Mouse (Mus musculus): ENCODE results near the gene Bmper. TPM values are rescaled to one million over a fixed set of nuclear protein-coding genes. Genes with fewer than 3 reads are reported as not detected.

The Bmper gene
- polyA plus RNA-seq, 1 experiment from 2014 or later: 12.3 TPM

- Histone ChIP-seq H3K27me3 (replicated peaks) (no peaks in the 10 kb centered on the region), H3K36me3 (no peaks in the 10 kb centered on the region), H3K9ac (replicated peaks) (no peak overlapping the region), H3K4me1 (no peaks in the 10 kb centered on the region), H3K9me3 (replicated peaks) (no peaks in the 10 kb centered on the region), H3K4me3 (replicated peaks) (no peak overlapping the region), H3K4me2 (no peak overlapping the region), H3K27ac (replicated peaks) (no peak overlapping the region)
- WGBS: 83% methylated on average over 3 of the region's 3 CpGs
- no peak for ATAC-seq (ENCODE audit: low FRiP score)
Measured at GRCm38 (mm10) chr9:23261834-23262233, 39.0 kb downstream of the Bmper start.

- H3K27ac ChIP-seq (replicated peaks): no peak overlapping the region
Measured at GRCm38 (mm10) chr9:23262851-23263250, 40.0 kb downstream of the Bmper start.

GRCm38 (mm10) chr9:23264471-23264870 lies 41.6 kb downstream of the Bmper start:
- H3K4me1 ChIP-seq: 0 out of 2 replicates have a peak, but pooled peaks cover 4% of the 10 kb centered on the region
- H3K27me3 ChIP-seq (replicated peaks): no peaks in the 10 kb centered on the region
- H3K4me3 ChIP-seq (replicated peaks): no peak overlapping the region
- 81% methylated on average over 4 of the region's 4 CpGs for WGBS
- H3K27ac ChIP-seq (replicated peaks): no peak overlapping the region
- H3K36me3 ChIP-seq: no peaks in the 10 kb centered on the region
- H3K9ac ChIP-seq (replicated peaks): no peak overlapping the region
- no peak overlapping the region for H3K4me2 ChIP-seq
- H3K9me3 ChIP-seq (replicated peaks): no peaks in the 10 kb centered on the region
- no peak for ATAC-seq (ENCODE audit: low FRiP score)

More at GRCm38 (mm10) chr9:23262851-23263250, 40.0 kb downstream of the Bmper start:
- WGBS: 88% methylated on average over 7 of the region's 7 CpGs
- no peaks in the 10 kb centered on the region for H3K4me1 ChIP-seq
- H3K9me3 ChIP-seq (replicated peaks): no peaks in the 10 kb centered on the region
- no peaks in the 10 kb centered on the region for H3K27me3 ChIP-seq (replicated peaks)
- ATAC-seq (ENCODE audit: low FRiP score): no peak
- no peak overlapping the region for H3K4me3 ChIP-seq (replicated peaks)
- no peaks in the 10 kb centered on the region for H3K36me3 ChIP-seq
- H3K9ac ChIP-seq (replicated peaks): no peak overlapping the region
- H3K4me2 ChIP-seq: no peak overlapping the region

- Histone ChIP-seq H3K27ac (replicated peaks) (no peak overlapping the region), H3K27me3 (replicated peaks) (no peaks in the 10 kb centered on the region), H3K4me2 (no peak overlapping the region), H3K9ac (replicated peaks) (no peak overlapping the region), H3K36me3 (no peaks in the 10 kb centered on the region), H3K4me1 (0 out of 2 replicates have a peak, but pooled peaks cover 4% of the 10 kb centered on the region), H3K9me3 (replicated peaks) (no peaks in the 10 kb centered on the region), H3K4me3 (replicated peaks) (no peak overlapping the region)
- ATAC-seq (ENCODE audit: low FRiP score): no peak
- 51% methylated on average over 7 of the region's 7 CpGs for WGBS
Measured at GRCm38 (mm10) chr9:23268609-23269008, 45.7 kb downstream of the Bmper start.

GRCm38 (mm10) chr9:23269087-23269486 lies 46.2 kb downstream of the Bmper start:
- 0 out of 2 replicates have a peak, but pooled peaks cover 4% of the 10 kb centered on the region for H3K4me1 ChIP-seq
- ATAC-seq (ENCODE audit: low FRiP score): no peak
- no peak overlapping the region for H3K27ac ChIP-seq (replicated peaks)
- H3K9me3 ChIP-seq (replicated peaks): no peaks in the 10 kb centered on the region
- no peak overlapping the region for H3K4me3 ChIP-seq (replicated peaks)
- H3K4me2 ChIP-seq: no peak overlapping the region
- no peaks in the 10 kb centered on the region for H3K27me3 ChIP-seq (replicated peaks)
- H3K36me3 ChIP-seq: no peaks in the 10 kb centered on the region
- H3K9ac ChIP-seq (replicated peaks): no peak overlapping the region
- 76% methylated on average over 2 of the region's 2 CpGs for WGBS

GRCm38 (mm10) chr9:23276244-23276643 lies 53.4 kb downstream of the Bmper start:
- no peaks in the 10 kb centered on the region for H3K36me3 ChIP-seq
- H3K9me3 ChIP-seq (replicated peaks): no peaks in the 10 kb centered on the region
- H3K9ac ChIP-seq (replicated peaks): no peak overlapping the region
- 95% methylated on average over 4 of the region's 4 CpGs for WGBS
- H3K4me3 ChIP-seq (replicated peaks): no peak overlapping the region
- H3K4me1 ChIP-seq: no peaks in the 10 kb centered on the region
- no peak overlapping the region for H3K4me2 ChIP-seq
- no peak for ATAC-seq (ENCODE audit: low FRiP score)
- H3K27ac ChIP-seq (replicated peaks): no peak overlapping the region
- no peaks in the 10 kb centered on the region for H3K27me3 ChIP-seq (replicated peaks)

- no peaks in the 10 kb centered on the region for H3K36me3 ChIP-seq
- ATAC-seq (ENCODE audit: low FRiP score): no peak
- no peaks in the 10 kb centered on the region for H3K9me3 ChIP-seq (replicated peaks)
- no peaks in the 10 kb centered on the region for H3K27me3 ChIP-seq (replicated peaks)
- H3K9ac ChIP-seq (replicated peaks): no peak overlapping the region
- no peak overlapping the region for H3K4me3 ChIP-seq (replicated peaks)
- H3K27ac ChIP-seq (replicated peaks): no peak overlapping the region
- no peak overlapping the region for H3K4me2 ChIP-seq
- 84% methylated on average over 4 of the region's 4 CpGs for WGBS
- H3K4me1 ChIP-seq: no peaks in the 10 kb centered on the region
Measured at GRCm38 (mm10) chr9:23284940-23285460, 62.1 kb downstream of the Bmper start.

- Histone ChIP-seq H3K27ac (replicated peaks) (no peak overlapping the region), H3K4me1 (no peaks in the 10 kb centered on the region), H3K9ac (replicated peaks) (no peak overlapping the region), H3K4me2 (no peak overlapping the region), H3K27me3 (replicated peaks) (no peaks in the 10 kb centered on the region), H3K4me3 (replicated peaks) (no peak overlapping the region), H3K36me3 (no peaks in the 10 kb centered on the region), H3K9me3 (replicated peaks) (no peaks in the 10 kb centered on the region)
- 92% methylated on average over 3 of the region's 3 CpGs for WGBS
- no peak for ATAC-seq (ENCODE audit: low FRiP score)
Measured at GRCm38 (mm10) chr9:23293574-23293973, 70.7 kb downstream of the Bmper start.

- 0 out of 2 replicates have a peak, but pooled peaks cover 3% of the 10 kb centered on the region for H3K4me1 ChIP-seq
- H3K27ac ChIP-seq (replicated peaks): no peak overlapping the region
- no peaks in the 10 kb centered on the region for H3K9me3 ChIP-seq (replicated peaks)
- H3K4me3 ChIP-seq (replicated peaks): no peak overlapping the region
- H3K4me2 ChIP-seq: no peak overlapping the region
- H3K36me3 ChIP-seq: no peaks in the 10 kb centered on the region
- WGBS: 81% methylated on average over 6 of the region's 6 CpGs
- no peak overlapping the region for H3K9ac ChIP-seq (replicated peaks)
- no peak for ATAC-seq (ENCODE audit: low FRiP score)
- H3K27me3 ChIP-seq (replicated peaks): no peaks in the 10 kb centered on the region
Measured at GRCm38 (mm10) chr9:23295569-23295968, 72.7 kb downstream of the Bmper start.

- 88% methylated on average over 8 of the region's 8 CpGs for WGBS
Measured at GRCm38 (mm10) chr9:23297491-23298170, 74.8 kb downstream of the Bmper start.

GRCm38 (mm10) chr9:23300376-23300775 lies 77.5 kb downstream of the Bmper start:
- no peaks in the 10 kb centered on the region for H3K27me3 ChIP-seq (replicated peaks)
- no peak overlapping the region for H3K9ac ChIP-seq (replicated peaks)
- no peaks in the 10 kb centered on the region for H3K36me3 ChIP-seq
- no peak overlapping the region for H3K27ac ChIP-seq (replicated peaks)
- no peak for ATAC-seq (ENCODE audit: low FRiP score)
- H3K4me1 ChIP-seq: 0 out of 2 replicates have a peak, but pooled peaks cover 3% of the 10 kb centered on the region
- WGBS: 88% methylated on average over 8 of the region's 8 CpGs
- no peak overlapping the region for H3K4me3 ChIP-seq (replicated peaks)
- H3K4me2 ChIP-seq: no peak overlapping the region
- no peaks in the 10 kb centered on the region for H3K9me3 ChIP-seq (replicated peaks)

More at GRCm38 (mm10) chr9:23297491-23298170, 74.8 kb downstream of the Bmper start:
- no peak for ATAC-seq (ENCODE audit: low FRiP score)
- Histone ChIP-seq H3K9ac (replicated peaks) (no peak overlapping the region), H3K4me1 (0 out of 2 replicates have a peak, but pooled peaks cover 3% of the 10 kb centered on the region), H3K27ac (replicated peaks) (no peak overlapping the region), H3K9me3 (replicated peaks) (no peaks in the 10 kb centered on the region), H3K4me2 (no peak overlapping the region), H3K4me3 (replicated peaks) (no peak overlapping the region), H3K36me3 (no peaks in the 10 kb centered on the region), H3K27me3 (replicated peaks) (no peaks in the 10 kb centered on the region)

GRCm38 (mm10) chr9:23305681-23306080 lies 82.8 kb downstream of the Bmper start:
- WGBS: 65% methylated on average over 4 of the region's 4 CpGs
- no peak overlapping the region for H3K4me2 ChIP-seq
- H3K4me3 ChIP-seq (replicated peaks): no peak overlapping the region
- ATAC-seq (ENCODE audit: low FRiP score): no peak
- no peak overlapping the region for H3K9ac ChIP-seq (replicated peaks)
- no peaks in the 10 kb centered on the region for H3K9me3 ChIP-seq (replicated peaks)
- H3K27ac ChIP-seq (replicated peaks): no peak overlapping the region
- no peaks in the 10 kb centered on the region for H3K27me3 ChIP-seq (replicated peaks)
- H3K36me3 ChIP-seq: no peaks in the 10 kb centered on the region
- no peaks in the 10 kb centered on the region for H3K4me1 ChIP-seq

Data from neural tube, embryonic 15.5 days (tissue).